Mouse (Mus musculus): ENCODE data around the gene Vps36.

GRCm38 (mm10) chr8:22162206-22162605 lies 30.4 kb upstream of the Vps36 start:
- no peak for TF ChIP-seq EP300 (IDR thresholded peaks at IDR 0.05; ENCODE audit: insufficient read depth, low read depth, low read length)
- TF ChIP-seq CTCF (IDR thresholded peaks at IDR 0.05; ENCODE audit: low read depth, low read length): no peak

Data from ES-Bruce4 (cell line).